Mouse (Mus musculus): Measurements from ENCODE around the gene Saa4.
"Not testable (repeated sequence)": the region's sequence is repeated elsewhere in the genome, so short reads cannot be mapped to it uniquely, and the experiment has no call there.

The Saa4 gene

GRCm38 (mm10) chr7:46732458-46732857 lies at the start of gene Saa4:
Saa4 (minus strand) TSS chr7:46732603.
- in situ Hi-C loops (cut with MboI, MseI) = no loop called here

- in situ Hi-C loops (cut with MboI, MseI) = no loop called here
Measured at GRCm38 (mm10) chr7:46770706-46771105, 38.3 kb upstream of the Saa4 start.

GRCm38 (mm10) chr7:46768451-46768850 lies 36.0 kb upstream of the Saa4 start:
- in situ Hi-C loops (cut with MboI, MseI) = no loop called here

GRCm38 (mm10) chr7:46767371-46767770 lies 35.0 kb upstream of the Saa4 start:
- in situ Hi-C loops (cut with MboI, MseI) = no loop called here

GRCm38 (mm10) chr7:46764672-46765071 lies 32.3 kb upstream of the Saa4 start:
- in situ Hi-C loops (cut with MboI, MseI) = no loop called here

GRCm38 (mm10) chr7:46762601-46763000 lies 30.2 kb upstream of the Saa4 start:
- in situ Hi-C loops (cut with MboI, MseI) = no loop called here

- in situ Hi-C loops (cut with MboI, MseI) = no loop called here
Measured at GRCm38 (mm10) chr7:46761049-46761795, 28.8 kb upstream of the Saa4 start.

GRCm38 (mm10) chr7:46751490-46751889 lies 19.1 kb upstream of the Saa4 start, which contains the start of gene Saa2:
Saa2 (plus strand) TSS chr7:46751790.
- in situ Hi-C loops (cut with MboI, MseI) = no loop called here

- in situ Hi-C loops (cut with MboI, MseI) = no loop called here
Measured at GRCm38 (mm10) chr7:46748459-46748858, 16.1 kb upstream of the Saa4 start.

- in situ Hi-C loops (cut with MboI, MseI) = no loop called here
Measured at GRCm38 (mm10) chr7:46746381-46746780, 14.0 kb upstream of the Saa4 start.

- in situ Hi-C loops (cut with MboI, MseI) = no loop called here
Measured at GRCm38 (mm10) chr7:46745816-46746215, 13.4 kb upstream of the Saa4 start.

GRCm38 (mm10) chr7:46742880-46743279 lies 10.5 kb upstream of the Saa4 start, which contains the start of gene Saa1:
Saa1 (minus strand) TSS chr7:46742980.
- in situ Hi-C loops (cut with MboI, MseI) = not testable (repeated sequence)

GRCm38 (mm10) chr7:46740041-46740440 lies 7.6 kb upstream of the Saa4 start:
- in situ Hi-C loops (cut with MboI, MseI) = not testable (repeated sequence)

GRCm38 (mm10) chr7:46738561-46739460 lies 6.4 kb upstream of the Saa4 start:
- in situ Hi-C loops (cut with MboI, MseI) = no loop called here

GRCm38 (mm10) chr7:46734983-46735382 lies 2.6 kb upstream of the Saa4 start:
- in situ Hi-C loops (cut with MboI, MseI) = no loop called here

GRCm38 (mm10) chr7:46727584-46727983 lies 4.8 kb downstream of the Saa4 start:
- in situ Hi-C loops (cut with MboI, MseI) = no loop called here

GRCm38 (mm10) chr7:46724396-46724795 lies 8.0 kb downstream of the Saa4 start:
- in situ Hi-C loops (cut with MboI, MseI) = no loop called here

GRCm38 (mm10) chr7:46723849-46724248 lies 8.6 kb downstream of the Saa4 start:
- in situ Hi-C loops (cut with MboI, MseI) = no loop called here

- in situ Hi-C loops (cut with MboI, MseI) = no loop called here
Measured at GRCm38 (mm10) chr7:46723354-46723753, 9.0 kb downstream of the Saa4 start.

- in situ Hi-C loops (cut with MboI, MseI) = no loop called here
Measured at GRCm38 (mm10) chr7:46720460-46720859, 11.9 kb downstream of the Saa4 start.

GRCm38 (mm10) chr7:46719526-46719925 lies 12.9 kb downstream of the Saa4 start:
- in situ Hi-C loops (cut with MboI, MseI) = loop anchor here (10.0 kb wide), 2 partner anchors 685 to 695 kb away; partner anchors contain the start of genes Abcc6 (in 1 of the 2) and Nomo1 (in 1 of the 2)

- in situ Hi-C loops (cut with MboI, MseI) = loop anchor here (10.0 kb wide), 2 partner anchors 684 to 694 kb away; partner anchors contain the start of genes Abcc6 (in 1 of the 2) and Nomo1 (in 1 of the 2)
Measured at GRCm38 (mm10) chr7:46718591-46719270, 13.7 kb downstream of the Saa4 start.

Measured in T-helper 17 cell (primary cell).